Mouse (Mus musculus) natural killer cell, adult 2 months (primary cell): Measurements from ENCODE around the gene Id4.

ENCODE experiments used
- DNase-seq, 2 experiments: peaks; one replicate each; pipeline ENCODE4 v3.0.0; 2022; ENCODE audit warnings: low spot score in 2 of 2

The Id4 gene

GRCm38 (mm10) chr13:48260690-48261278 is at the start of gene Id4:
Gene Id4 (plus strand): TSS chr13:48261228.
- DNase-seq: no peak

- no peak for DNase-seq
Measured at GRCm38 (mm10) chr13:48227136-48227535, 33.9 kb upstream of the Id4 start.

- DNase-seq: no peak
Measured at GRCm38 (mm10) chr13:48227712-48228111, 33.3 kb upstream of the Id4 start.

- no peak for DNase-seq
Measured at GRCm38 (mm10) chr13:48228114-48228513, 32.9 kb upstream of the Id4 start.

GRCm38 (mm10) chr13:48230996-48231395 is 30.0 kb upstream of the Id4 start:
- DNase-seq: no peak

- no peak for DNase-seq
Measured at GRCm38 (mm10) chr13:48236436-48236835, 24.6 kb upstream of the Id4 start.

GRCm38 (mm10) chr13:48236865-48237264 is 24.2 kb upstream of the Id4 start:
- DNase-seq: no peak

GRCm38 (mm10) chr13:48237516-48237915 is 23.5 kb upstream of the Id4 start:
- DNase-seq: no peak

- no peak for DNase-seq
Measured at GRCm38 (mm10) chr13:48245235-48246012, 15.6 kb upstream of the Id4 start.

- DNase-seq: no peak
Measured at GRCm38 (mm10) chr13:48252559-48252958, 8.5 kb upstream of the Id4 start.

- DNase-seq: no peak
Measured at GRCm38 (mm10) chr13:48255026-48255425, 6.0 kb upstream of the Id4 start.

GRCm38 (mm10) chr13:48261341-48262221 is 553 bp downstream of the Id4 start:
- no peak for DNase-seq

- DNase-seq: no peak
Measured at GRCm38 (mm10) chr13:48262451-48262969, 1.5 kb downstream of the Id4 start.

- DNase-seq: no peak
Measured at GRCm38 (mm10) chr13:48265029-48265428, 4.0 kb downstream of the Id4 start.

- DNase-seq: no peak
Measured at GRCm38 (mm10) chr13:48273451-48274069, 12.5 kb downstream of the Id4 start.

- DNase-seq: no peak
Measured at GRCm38 (mm10) chr13:48274107-48274506, 13.1 kb downstream of the Id4 start.

- DNase-seq: no peak
Measured at GRCm38 (mm10) chr13:48276981-48277380, 16.0 kb downstream of the Id4 start.

GRCm38 (mm10) chr13:48284426-48284825 is 23.4 kb downstream of the Id4 start:
- no peak for DNase-seq

- DNase-seq: no peak
Measured at GRCm38 (mm10) chr13:48284918-48285693, 24.1 kb downstream of the Id4 start.

GRCm38 (mm10) chr13:48290427-48290826 is 29.4 kb downstream of the Id4 start:
- no peak for DNase-seq

GRCm38 (mm10) chr13:48314500-48314899 is 53.5 kb downstream of the Id4 start:
- DNase-seq: no peak
